Mouse (Mus musculus): ENCODE results near the gene Cnot2. TPM values are rescaled to one million over a fixed set of nuclear protein-coding genes. Genes with fewer than 3 reads are reported as not detected.

Cnot2 gene
- total RNA-seq, 2 experiments from 2014 or later, result 73.4 to 80.9 TPM

DNA sequence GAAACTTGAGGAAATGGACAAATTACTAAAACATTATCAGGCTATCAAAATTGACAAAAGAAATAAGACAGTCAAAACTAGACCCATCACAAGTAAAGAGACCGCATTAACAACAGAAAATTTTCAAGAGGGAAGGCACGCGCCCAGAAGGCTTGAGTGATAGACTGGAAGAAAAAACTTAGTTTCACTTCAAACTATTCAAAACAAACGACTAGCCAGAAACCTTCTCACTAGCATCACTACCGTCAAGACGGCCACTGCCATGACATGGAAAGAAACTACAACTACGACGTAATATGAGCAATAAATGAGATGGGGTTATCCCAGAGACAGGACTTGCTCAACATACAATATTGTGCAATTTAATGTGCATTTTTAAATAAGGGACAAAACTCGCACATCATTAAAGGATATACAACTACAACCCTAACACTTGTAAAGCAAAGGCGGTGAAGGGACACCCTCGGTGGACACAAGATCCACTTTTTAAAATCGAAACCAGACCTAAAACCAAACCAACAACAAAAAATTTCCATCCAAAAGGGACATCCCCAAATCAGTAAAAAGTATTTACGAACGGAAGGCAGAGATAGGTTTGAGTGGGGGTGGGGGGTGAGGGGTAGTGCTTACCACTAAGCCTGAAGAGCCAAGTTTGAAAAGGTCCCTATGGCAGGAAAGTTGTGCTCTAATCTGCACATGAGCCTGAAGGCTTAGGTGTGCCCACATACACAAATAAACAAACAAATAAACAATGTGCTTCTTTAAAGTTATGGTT, 16.3 kb downstream of the Cnot2 start:
- no peak for ATAC-seq (replicated peaks; ENCODE audit: low FRiP score, poor library complexity, severe bottlenecking)

DNA sequence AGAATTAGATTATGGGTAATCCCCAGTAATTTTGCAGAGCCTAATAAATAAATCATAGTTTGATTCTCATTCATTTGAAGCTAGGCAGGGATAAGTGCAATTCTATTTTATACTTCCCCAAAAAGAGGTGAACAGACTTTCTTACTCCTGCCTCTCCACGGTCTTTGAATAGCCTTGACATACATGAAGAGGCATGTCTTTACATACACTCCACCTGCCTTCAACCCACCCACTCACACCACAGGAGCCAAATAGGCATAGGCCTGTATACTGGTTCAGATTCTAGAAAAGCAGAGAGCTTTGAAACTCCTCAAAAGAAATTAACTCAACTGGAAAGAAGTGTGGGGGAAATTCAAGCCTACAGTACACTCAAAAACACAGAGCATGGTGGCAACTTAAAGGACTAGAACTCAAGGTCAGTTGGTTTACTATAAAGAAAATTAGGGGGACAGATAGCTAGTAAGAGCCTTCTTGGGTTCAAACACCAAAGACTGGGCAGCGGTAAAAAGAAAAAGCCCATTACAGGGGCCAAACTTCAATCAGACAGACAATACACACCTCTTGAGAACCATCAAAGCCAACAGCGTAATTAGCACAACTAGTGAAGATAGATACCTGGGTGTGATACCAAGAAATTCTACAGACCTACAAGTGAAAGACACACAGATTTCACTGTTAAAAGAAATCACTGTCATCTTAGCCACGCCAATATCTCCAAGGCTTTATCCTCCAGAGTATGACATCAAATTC, 18.4 kb downstream of the Cnot2 start:
- no peak for ATAC-seq (replicated peaks; ENCODE audit: low FRiP score, poor library complexity, severe bottlenecking)

DNA sequence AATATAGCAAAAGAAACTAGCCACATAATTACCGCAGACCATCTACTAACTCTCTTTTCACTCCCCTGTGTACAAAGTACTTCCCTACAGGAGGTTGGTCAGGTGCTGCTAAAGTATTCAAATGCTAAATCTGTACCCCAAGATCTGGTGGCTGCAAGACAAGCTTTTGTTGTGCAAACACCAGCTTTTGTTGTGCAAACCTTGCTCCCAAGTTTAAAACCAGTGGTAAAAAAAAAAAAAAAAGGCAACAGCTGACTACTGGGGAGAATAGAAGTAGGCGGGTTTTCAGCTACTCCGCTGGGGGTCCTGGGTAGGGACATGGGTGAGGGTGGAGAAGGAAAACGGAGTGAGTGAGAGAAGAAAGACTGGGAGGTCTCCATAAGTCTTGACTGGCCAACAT, 19.1 kb downstream of the Cnot2 start:
- ATAC-seq (replicated peaks; ENCODE audit: low FRiP score, poor library complexity, severe bottlenecking), result no peak

DNA sequence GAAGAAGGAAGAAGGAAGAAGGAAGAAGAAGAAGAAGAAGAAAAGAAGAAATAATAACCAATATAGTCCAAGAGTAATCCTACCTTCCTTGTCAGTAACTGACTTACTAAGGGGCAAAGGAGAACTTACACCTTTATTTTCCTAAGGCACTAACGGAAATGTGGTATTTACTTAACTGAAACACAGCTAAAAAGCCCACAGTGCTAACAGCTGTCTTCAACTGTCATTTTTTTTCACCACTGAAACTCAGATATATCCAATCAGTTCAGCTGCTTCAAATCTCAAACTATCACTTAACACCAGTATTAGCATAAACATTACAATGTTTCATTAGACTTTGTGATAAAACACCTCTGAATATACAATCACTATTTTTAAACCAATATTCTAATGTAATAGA, 22.1 kb downstream of the Cnot2 start:
- ATAC-seq (replicated peaks; ENCODE audit: low FRiP score, poor library complexity, severe bottlenecking), result no peak

DNA sequence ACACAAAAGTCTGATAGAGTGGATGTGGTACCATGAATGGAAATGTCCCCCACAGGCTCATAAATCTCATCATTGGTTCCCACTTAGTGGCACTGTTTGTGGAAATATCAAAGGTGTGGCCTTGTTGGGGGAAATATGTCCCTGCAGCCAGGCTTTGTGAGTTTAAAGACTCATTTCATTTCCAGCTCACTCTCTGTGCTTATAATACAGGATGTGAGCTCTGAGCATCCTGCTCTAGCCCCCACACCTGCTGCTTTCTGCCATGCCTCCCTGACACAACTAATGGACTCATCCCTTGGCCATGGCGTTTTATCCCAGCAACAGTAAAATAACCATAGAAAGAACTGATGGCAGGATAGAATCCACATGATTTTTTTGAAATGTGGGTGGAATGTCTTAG, 24.1 kb downstream of the Cnot2 start:
- ATAC-seq (replicated peaks; ENCODE audit: low FRiP score, poor library complexity, severe bottlenecking), result no peak

DNA sequence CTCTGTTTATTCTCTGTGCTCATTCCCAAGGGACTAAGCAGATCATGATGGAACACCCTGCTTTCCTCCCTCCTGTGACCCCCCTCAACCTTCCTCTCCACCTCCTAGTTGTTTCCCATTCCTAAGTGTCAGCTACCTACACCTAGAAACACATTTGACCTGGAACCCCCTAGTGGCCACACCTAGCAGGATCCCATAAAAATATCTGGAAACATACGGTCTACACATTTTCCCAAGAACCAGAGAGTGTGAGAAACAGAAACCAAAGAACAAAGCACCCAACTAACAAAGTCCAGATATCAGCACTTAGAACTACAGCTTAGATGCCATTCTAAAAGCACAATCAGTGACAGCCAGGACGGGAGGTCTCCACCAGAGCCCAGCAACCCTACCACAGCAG, 26.9 kb downstream of the Cnot2 start:
- no peak for ATAC-seq (replicated peaks; ENCODE audit: low FRiP score, poor library complexity, severe bottlenecking)

DNA sequence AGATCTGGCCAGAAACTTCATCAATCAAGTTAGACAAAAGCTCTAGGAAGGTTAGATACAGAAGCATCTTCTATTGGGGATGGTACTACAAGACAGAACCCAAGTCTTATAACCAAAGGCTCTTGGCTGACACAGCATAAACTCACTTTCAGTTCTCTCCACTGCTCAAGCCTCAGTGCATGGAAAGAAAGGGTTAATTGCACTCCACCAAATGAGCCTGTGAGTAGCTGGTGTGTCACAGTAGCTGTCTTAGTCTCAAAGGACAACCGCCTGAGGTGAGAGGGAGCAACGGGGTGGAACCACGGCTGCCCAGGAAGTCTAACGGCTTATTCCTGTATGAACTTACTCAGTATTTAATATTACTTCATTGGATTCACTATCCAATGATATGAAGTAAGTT, 33.4 kb downstream of the Cnot2 start:
- ATAC-seq (replicated peaks; ENCODE audit: low FRiP score, poor library complexity, severe bottlenecking), result no peak

DNA sequence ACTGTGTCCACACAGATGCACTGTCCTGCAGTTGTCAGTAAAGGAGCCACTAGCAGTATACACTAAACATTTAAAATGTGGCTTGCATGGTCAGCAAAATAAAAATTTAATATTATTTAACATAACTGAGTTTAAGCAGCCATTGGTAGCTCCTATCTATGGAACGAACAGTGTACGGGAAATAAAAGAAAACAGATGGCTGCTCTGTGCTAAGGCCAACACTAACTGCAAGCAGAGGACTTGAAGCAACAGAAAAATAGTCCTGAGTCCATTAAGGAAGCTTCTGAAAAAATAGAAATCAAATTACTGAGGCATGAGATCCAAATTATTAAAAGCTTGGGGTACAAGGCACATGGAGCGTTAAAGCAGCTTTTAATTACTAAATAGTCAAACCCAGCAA, 35.1 kb downstream of the Cnot2 start:
- no peak for ATAC-seq (replicated peaks; ENCODE audit: low FRiP score, poor library complexity, severe bottlenecking)

DNA sequence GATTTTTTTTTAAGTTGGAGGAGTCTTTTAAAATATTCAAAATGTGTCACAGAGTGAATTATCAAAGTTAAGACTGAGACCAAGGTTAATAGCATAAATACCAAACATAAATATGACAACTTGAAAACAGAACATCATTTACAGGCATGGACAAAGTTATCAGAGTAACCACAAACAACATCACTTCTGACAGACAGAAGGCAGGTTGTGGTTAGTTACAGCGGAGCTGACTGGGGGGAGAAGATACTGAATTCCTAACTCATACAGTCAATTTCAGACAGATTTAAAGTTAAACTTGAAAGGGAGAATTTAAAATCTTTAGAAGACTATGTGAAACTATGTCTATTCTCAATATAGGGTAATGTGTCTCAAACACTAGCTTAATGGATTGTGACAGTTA, 38.2 kb downstream of the Cnot2 start:
- no peak for ATAC-seq (replicated peaks; ENCODE audit: low FRiP score, poor library complexity, severe bottlenecking)

DNA sequence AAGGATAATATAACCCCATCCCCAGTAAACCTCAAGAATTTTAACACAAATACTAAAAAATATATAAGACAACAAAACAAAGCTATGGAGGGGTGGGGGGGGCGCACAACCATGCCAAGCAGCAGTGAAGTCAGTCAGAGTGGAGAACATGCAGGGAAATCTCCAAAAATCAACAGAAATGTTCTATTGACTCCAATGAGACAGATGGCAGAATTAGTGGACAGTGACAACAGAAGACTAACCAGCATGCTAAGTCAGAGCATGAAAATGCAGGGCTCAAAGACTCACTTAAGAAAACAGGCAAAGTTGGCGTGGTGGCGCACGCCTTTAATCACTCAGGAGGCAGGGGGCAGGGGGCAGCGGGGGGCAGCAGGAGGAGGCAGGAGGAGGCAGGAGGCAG, 40.6 kb downstream of the Cnot2 start:
- ATAC-seq (replicated peaks; ENCODE audit: low FRiP score, poor library complexity, severe bottlenecking), result no peak

DNA sequence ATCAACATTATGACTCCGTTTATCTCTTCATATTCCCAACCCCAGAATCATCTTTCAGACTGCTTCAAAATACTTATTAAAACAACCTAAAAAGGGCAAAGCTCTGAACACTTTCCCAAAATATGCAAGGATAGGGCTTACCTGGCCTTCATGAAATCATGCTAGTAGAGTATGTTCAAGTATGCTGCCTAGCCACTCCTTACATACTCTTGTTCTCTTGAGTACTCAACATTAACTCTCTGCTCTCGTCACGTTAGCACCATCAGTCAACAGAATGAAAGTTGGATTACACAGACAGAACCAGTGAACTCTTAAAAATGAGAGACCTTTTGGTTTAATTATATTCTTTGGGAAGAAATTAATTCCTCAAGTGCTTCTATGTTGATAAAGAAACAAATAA, 43.8 kb downstream of the Cnot2 start:
- no peak for ATAC-seq (replicated peaks; ENCODE audit: low FRiP score, poor library complexity, severe bottlenecking)

DNA sequence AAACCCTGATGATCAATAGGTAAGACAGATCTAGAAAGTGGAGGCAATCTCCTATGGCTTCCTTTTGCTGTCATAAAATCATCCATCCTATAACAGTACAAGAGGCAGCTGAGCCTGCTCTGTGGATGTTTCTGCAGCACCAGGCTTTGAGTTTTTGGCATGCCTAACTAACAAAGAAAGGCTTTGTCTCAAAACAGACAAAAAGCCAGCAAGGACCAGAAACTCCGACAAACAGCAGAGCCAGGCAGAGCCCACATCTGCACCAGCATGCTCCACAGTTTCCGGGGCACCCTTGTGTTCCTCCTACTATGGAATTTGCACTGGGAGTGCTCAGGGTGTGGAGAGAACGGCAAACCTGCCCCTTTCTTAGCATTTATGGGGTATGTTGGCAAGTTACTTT, 47.0 kb downstream of the Cnot2 start:
- no peak for ATAC-seq (replicated peaks; ENCODE audit: low FRiP score, poor library complexity, severe bottlenecking)

DNA sequence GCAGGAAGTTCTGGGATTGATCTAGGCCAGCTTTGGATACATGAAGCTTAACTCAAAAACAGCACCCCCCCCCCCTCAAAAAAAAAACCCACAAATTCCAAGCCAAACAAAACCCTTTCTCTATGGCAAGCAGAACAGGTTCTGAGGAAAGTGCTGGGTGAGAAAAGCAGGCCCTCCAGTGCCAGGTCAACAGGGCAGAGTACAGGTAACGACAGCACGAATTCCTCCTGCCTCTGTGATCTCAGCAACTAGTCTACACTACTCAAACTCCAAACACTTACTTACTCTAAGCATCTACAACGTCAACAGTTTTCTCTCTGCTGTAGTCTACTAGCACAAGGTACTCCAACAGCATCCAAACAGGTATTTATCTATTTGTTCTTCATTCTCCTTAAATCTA, 48.8 kb downstream of the Cnot2 start:
- ATAC-seq (replicated peaks; ENCODE audit: low FRiP score, poor library complexity, severe bottlenecking), result no peak

DNA sequence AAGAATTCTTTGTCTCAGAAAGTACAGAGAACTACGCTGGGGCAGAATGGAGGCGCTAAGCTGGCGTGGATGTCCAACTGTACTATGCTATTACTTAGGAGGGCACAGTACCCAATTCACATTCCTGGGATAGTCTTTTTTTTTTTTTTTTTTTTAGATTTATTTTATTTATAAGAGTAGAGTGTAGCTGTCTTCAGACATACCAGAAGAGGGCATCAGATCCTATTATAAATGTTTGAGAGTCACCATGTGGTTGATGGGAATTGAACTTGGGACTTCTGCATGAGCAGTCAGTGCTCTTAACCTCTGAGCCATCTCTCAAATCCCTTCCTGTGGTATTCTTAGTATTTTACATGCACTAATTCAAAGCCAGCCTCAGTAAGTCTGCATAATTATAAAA, 50.2 kb downstream of the Cnot2 start:
- no peak for ATAC-seq (replicated peaks; ENCODE audit: low FRiP score, poor library complexity, severe bottlenecking)

DNA sequence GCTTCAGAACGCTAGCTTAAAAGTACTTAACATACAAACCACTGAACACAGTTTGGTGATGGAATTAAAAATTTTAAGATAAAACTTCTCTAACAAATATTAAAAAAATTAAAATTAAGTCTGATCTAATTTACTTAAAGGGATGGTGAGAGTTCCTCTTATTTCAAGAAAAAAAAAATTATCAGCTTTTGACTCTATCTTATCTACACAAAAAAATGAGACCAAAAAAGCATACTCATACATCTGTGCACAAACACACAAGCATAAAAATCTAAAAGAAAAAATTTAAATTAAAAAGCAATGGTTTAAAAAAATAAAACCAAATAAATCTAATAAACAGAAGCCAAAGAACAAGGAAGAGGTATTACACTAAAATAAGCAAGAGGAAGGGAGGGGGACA, 61.7 kb downstream of the Cnot2 start:
- no peak for ATAC-seq (replicated peaks; ENCODE audit: low FRiP score, poor library complexity, severe bottlenecking)

DNA sequence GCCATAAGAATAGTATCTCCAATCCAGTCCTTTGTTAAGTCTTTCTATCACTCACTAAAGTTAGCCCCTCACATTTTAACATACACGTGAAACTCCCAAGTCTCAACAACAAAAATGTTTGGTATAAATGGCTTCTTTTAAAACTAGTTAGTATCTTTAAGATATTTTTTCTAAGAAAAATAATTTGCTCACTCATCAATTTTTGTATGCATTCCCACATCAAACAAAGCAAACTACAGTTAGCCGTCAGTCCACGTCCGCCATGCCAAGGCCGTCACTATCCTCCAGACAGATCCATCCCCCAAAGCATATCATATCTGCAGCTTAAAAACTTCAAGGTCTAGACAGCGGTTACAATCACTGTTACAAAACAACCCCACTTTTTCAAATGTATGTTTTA, 65.7 kb downstream of the Cnot2 start:
- no peak for ATAC-seq (replicated peaks; ENCODE audit: low FRiP score, poor library complexity, severe bottlenecking)

DNA sequence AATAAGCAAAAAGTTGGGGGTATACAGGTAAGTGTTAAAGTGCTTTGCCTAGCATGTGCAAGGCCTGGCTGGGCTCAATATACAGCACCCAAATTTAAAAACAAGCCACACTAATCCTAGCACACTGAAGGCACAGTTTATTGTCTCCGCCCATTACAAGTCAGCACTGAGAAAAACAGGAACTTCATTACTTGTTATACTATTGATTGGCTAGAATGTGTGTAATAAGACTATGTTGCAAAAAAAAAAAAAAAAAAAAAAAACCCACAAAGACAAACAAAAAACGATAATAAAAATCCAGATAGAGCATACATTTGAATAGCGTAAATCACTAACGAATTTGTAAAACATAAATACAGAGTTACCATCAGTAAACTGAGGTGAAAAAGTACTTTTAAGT, 66.2 kb downstream of the Cnot2 start:
- no peak for ATAC-seq (replicated peaks; ENCODE audit: low FRiP score, poor library complexity, severe bottlenecking)

DNA sequence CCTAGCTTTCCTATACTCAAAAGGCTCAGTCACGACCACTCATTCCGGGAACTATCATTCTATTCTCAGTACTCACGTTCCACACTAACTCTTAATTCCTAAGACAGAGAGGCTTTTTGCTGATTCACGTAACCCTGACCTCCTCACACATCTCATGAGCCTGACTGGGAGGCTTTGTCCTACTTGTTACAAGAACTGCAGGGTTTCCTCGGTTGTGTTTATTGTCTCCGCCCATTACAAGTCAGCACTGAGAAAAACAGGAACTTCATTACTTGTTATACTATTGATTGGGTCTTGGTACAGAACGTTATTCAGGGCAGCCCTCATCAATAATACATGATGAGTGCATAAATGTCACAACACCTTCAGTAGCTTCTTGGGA, 68.1 kb downstream of the Cnot2 start:
- ATAC-seq (replicated peaks; ENCODE audit: low FRiP score, poor library complexity, severe bottlenecking), result no peak

DNA sequence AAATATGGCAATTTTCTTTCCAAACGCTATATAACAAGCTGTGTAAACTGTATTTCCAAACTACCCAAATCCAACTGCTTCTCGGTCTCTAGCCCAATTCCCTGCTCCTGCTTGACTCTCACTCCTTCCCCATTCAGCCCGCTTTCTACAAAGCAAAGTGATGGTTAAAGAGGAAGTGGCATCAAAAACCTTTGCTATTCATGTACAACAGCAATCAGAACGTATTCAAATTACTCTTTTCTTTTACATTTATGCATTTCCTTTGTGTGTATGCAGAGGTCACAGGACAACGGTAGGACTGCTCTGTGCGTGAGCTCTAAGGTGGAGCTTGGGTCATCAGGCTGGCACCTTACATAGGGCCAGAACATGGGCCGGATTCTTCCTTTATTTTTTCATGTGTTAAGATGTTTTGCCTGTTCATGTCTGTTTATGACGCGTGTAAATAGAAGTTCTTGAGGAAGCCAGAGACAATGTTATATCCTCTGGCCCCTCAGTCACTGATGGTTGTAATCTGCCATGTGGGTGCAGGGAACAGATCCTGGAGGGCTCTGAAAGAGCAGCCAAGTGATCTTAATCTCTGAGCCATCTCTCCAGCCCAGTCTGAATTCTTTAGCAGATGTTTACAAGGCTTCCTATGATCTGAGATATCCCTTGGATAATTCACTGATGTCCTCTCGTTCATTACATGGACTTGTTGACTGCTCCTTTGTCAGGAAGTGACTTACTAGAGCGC, 68.6 kb downstream of the Cnot2 start:
- ATAC-seq (replicated peaks; ENCODE audit: low FRiP score, poor library complexity, severe bottlenecking), result no peak

DNA sequence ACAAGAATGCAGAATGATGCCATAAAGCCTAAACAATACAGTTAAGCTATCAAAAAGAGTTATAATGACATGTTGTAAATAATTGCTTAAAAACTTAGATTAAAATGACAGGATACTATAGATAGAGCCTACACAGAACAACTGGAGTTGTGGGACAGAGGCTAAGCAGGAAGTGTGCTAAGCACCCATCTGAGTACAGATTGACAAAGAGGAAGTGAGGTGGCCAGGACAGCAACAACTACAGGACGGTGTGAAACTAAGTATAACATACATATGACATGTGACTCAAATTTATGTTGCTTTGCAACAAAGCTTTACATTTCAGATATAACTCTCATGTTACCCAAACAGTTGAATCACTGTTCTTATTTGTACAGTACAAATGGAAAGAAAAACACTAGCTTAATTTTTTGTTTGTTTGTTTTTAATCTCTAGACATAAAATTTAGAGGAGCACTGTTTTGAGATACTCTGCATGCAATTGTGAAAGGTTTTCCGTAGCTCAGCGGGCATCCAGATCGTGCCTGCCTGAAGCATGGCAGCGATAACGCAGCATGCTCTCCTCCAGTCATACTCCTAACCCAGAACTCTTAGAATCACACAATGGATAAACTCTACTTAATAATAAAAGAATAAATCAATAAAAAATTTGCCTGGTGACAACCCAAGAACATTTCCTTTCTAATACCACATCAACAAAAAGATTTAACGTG, 75.9 kb downstream of the Cnot2 start:
- no peak for ATAC-seq (replicated peaks; ENCODE audit: low FRiP score, poor library complexity, severe bottlenecking)
